Comparison of ENCODE assay signal across 20 mouse cellular contexts in genomic region chr2:45367436-45368193, GRCm38 (mm10).
A peak's percentile ranks its signal among the peaks of the same experiment; 100 is the strongest.
DNase-seq lines count a peak whose midpoint lies in the region; ATAC-seq and TF ChIP-seq lines count a peak whose summit lies in the region.
"Had no signal": no experiment of that assay in that cellular context is flagged by ENCODE, and none has a peak within 500 bp of the region (broad histone marks: within the 10 kb centered on the region; RNA-seq: fewer than 3 reads in every experiment).

No protein-coding gene starts in this region.

- no peak overlapping the region for H3K4me3 ChIP-seq in limb, embryonic 14.5 days (replicated peaks; ENCODE audit: low read length)
- no peak overlapping the region for H3K4me3 ChIP-seq in limb, embryonic 10.5 days
- H3K4me3 ChIP-seq: embryonic facial prominence, embryonic 13.5 days; forebrain, embryonic 12.5 days; hindbrain, embryonic 15.5 days; kidney, embryonic 15.5 days; liver, embryonic 12.5 days; myocyte had no signal

- no peaks in the 10 kb centered on the region for H3K27me3 ChIP-seq in limb, embryonic 14.5 days (ENCODE audit: control insufficient read depth, insufficient read depth, low read length)
- H3K27me3 ChIP-seq in limb, embryonic 10.5 days (ENCODE audit: low read depth, poor library complexity, severe bottlenecking), result no peaks in the 10 kb centered on the region
- H3K27me3 ChIP-seq: CH12.LX; embryonic facial prominence, embryonic 13.5 days; forebrain, embryonic 12.5 days; hindbrain, embryonic 15.5 days; kidney, embryonic 15.5 days; liver, embryonic 12.5 days had no signal

- DNase-seq in adrenal gland, postnatal 10 days, result peak; percentile 22
- no peak for DNase-seq in adrenal gland, postnatal 25 days
- DNase-seq in limb, embryonic 14.5 days (ENCODE audit: low spot score), result peak; percentile 62
- DNase-seq in limb, embryonic 10.5 days (ENCODE audit: low spot score), result no peak
- peak; percentile 8 for DNase-seq in urinary bladder, postnatal 14 days (ENCODE audit: low spot score)
- no peak for DNase-seq in urinary bladder, postnatal 25 days (ENCODE audit: low spot score)
- no peak for DNase-seq in retina, embryonic 14.5 days (ENCODE audit: low spot score)
- no peak for DNase-seq in embryo, embryonic 11 days
- DNase-seq: cerebellum, postnatal 36 days; left cerebral cortex, postnatal 4 days; midbrain, embryonic 14.5 days had no signal

- H3K4me1 ChIP-seq in limb, embryonic 14.5 days (ENCODE audit: control insufficient read depth, insufficient read depth, low read length), result peaks cover 4% of the 10 kb centered on the region; the same call in 1 of the 2 replicates
- H3K4me1 ChIP-seq in limb, embryonic 10.5 days, result peaks cover 10% of the 10 kb centered on the region
- H3K4me1 ChIP-seq: embryonic facial prominence, embryonic 13.5 days; forebrain, embryonic 12.5 days; hindbrain, embryonic 15.5 days; liver, embryonic 12.5 days had no signal

- H3K27ac ChIP-seq in limb, embryonic 14.5 days (replicated peaks; ENCODE audit: low read depth, low read length), result no peak overlapping the region
- no peak overlapping the region for H3K27ac ChIP-seq in limb, embryonic 10.5 days
- H3K27ac ChIP-seq: embryonic facial prominence, embryonic 13.5 days; forebrain, embryonic 12.5 days; hindbrain, embryonic 15.5 days; kidney, embryonic 15.5 days; liver, embryonic 12.5 days had no signal

- no peak for TF ChIP-seq POLR2A in limb, embryonic 14.5 days (IDR thresholded peaks at IDR 0.05; ENCODE audit: borderline replicate concordance, extremely low read depth, insufficient read depth, insufficient read length)

- no peak overlapping the region for H3K4me2 ChIP-seq in limb, embryonic 14.5 days (replicated peaks; ENCODE audit: low read depth, low read length, severe bottlenecking)
- H3K4me2 ChIP-seq: embryonic facial prominence, embryonic 13.5 days; forebrain, embryonic 12.5 days; heart, embryonic 11.5 days; hindbrain, embryonic 15.5 days; kidney, embryonic 15.5 days; liver, embryonic 12.5 days had no signal

- ATAC-seq in limb, embryonic 14.5 days (ENCODE audit: low FRiP score, low read depth), result no peak
- ATAC-seq: intestine, embryonic 16.5 days; liver, embryonic 12.5 days had no signal

- 65% methylated on average over 10 of the region's 10 CpGs for WGBS in limb, embryonic 14.5 days
- 91% methylated on average over 10 of the region's 10 CpGs for WGBS in limb, embryonic 10.5 days

- no peak overlapping the region for H3K9ac ChIP-seq in limb, embryonic 14.5 days (ENCODE audit: low read depth, low read length, severe bottlenecking)
- H3K9ac ChIP-seq: embryonic facial prominence, embryonic 13.5 days; forebrain, embryonic 12.5 days; hindbrain, embryonic 15.5 days; kidney, embryonic 15.5 days; liver, embryonic 12.5 days had no signal

- no peaks in the 10 kb centered on the region for H3K9me3 ChIP-seq in limb, embryonic 14.5 days (ENCODE audit: control insufficient read depth, low read length)
- H3K9me3 ChIP-seq in limb, embryonic 10.5 days (replicated peaks), result no peaks in the 10 kb centered on the region
- H3K9me3 ChIP-seq: embryonic facial prominence, embryonic 13.5 days; forebrain, embryonic 12.5 days; hindbrain, embryonic 15.5 days; kidney, embryonic 15.5 days; liver, embryonic 12.5 days had no signal

- H3K36me3 ChIP-seq in limb, embryonic 14.5 days (ENCODE audit: control insufficient read depth, insufficient read depth, low read length), result no peaks in the 10 kb centered on the region
- no peaks in the 10 kb centered on the region for H3K36me3 ChIP-seq in limb, embryonic 10.5 days
- H3K36me3 ChIP-seq: embryonic facial prominence, embryonic 13.5 days; forebrain, embryonic 12.5 days; hindbrain, embryonic 15.5 days; kidney, embryonic 15.5 days; liver, embryonic 12.5 days had no signal

Comparison
In these comparisons a context has a peak if more than half of its experiments do, and no peak if none do; other contexts are left out.
1. DNase-seq: peak in adrenal gland, postnatal 10 days (single experiment), limb, embryonic 14.5 days (single experiment) and urinary bladder, postnatal 14 days (single experiment); none in adrenal gland, postnatal 25 days (single experiment), limb, embryonic 10.5 days (single experiment), urinary bladder, postnatal 25 days (single experiment), retina, embryonic 14.5 days (single experiment) and embryo, embryonic 11 days (single experiment).